Mouse (Mus musculus): ENCODE data around the gene Dcbld2. TPM values are rescaled to one million over a fixed set of nuclear protein-coding genes. Genes with fewer than 3 reads are reported as not detected.
A peak's percentile ranks its signal among the peaks of the same experiment; 100 is the strongest.

Dcbld2 gene
- polyA plus RNA-seq (2011; ENCODE audit: insufficient read length, low read depth, missing spikeins), result 71.2 and 87.2 TPM in 2 replicates

DNA sequence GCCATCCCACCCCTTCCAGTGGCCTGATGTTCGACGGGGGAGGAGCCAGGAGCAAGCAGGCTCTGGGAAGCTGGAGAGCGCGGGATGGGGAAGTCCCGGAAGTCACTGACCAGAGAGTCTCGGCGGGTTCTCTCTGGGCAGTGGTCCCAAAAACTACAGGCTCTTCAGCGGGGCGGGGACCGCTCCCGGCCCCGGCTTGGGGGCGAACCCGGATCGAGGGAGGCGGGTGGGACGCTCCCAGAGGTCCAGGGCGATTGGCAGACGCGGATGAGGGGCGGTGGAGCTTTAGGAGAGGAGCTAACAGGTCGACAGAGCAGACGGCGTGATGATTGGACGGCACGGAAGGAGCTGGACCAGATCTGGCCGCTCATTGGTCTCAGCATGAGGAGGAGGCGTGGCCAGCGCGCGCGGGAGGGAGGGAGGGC lies at the start of gene Dcbld2:
Gene Dcbld2, plus strand, starts transcription at position 382 of the 425 bp plus-strand sequence.
- peaks cover 8% of the 10 kb centered on the region; the same call in 1 of the 2 replicates for H3K4me1 ChIP-seq (ENCODE audit: control insufficient read depth, insufficient read depth, low read length)
- TF ChIP-seq POLR2A (IDR thresholded peaks at IDR 0.05; ENCODE audit: low read depth, low read length) (0 out of 2 replicates have a peak, but pooled peaks have one; percentile 47), CTCF (IDR thresholded peaks at IDR 0.05; ENCODE audit: borderline replicate concordance, insufficient read depth, low read length) (no peak)
- peak within 1 kb of the TSS; percentile 92 for H3K4me3 ChIP-seq (ENCODE audit: insufficient read depth, low read length)
- H3K27ac ChIP-seq (ENCODE audit: insufficient read depth, low read length), result peak within 1 kb of the TSS; percentile 12; the same call in 1 of the 2 replicates

DNA sequence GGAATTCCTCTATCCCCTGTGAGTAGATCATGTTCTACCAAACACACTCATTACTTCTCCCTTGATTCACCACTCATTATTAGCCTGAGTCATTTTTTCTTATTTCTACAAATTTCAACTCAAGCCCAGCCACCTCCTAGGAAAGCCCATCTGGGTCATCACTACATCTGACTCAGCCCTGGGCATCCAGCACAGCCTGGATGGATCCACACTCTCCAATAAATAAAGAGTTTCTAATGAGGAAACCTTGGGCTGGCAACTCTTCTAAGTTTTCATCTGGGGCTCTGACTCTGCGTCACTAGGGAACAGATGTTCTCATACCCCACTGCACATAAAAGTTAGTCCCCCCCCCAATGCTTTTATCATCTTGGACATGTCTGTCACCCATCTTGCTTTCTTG lies 31.1 kb upstream of the Dcbld2 start:
- Histone ChIP-seq H3K27ac (ENCODE audit: insufficient read depth, low read length) (peak overlapping the region; percentile 32; the same call in 1 of the 2 replicates), H3K4me3 (ENCODE audit: insufficient read depth, low read length) (no peak overlapping the region), H3K4me1 (ENCODE audit: control insufficient read depth, insufficient read depth, low read length) (no peaks in the 10 kb centered on the region)
- TF ChIP-seq CTCF (IDR thresholded peaks at IDR 0.05; ENCODE audit: borderline replicate concordance, insufficient read depth, low read length) (no peak), POLR2A (IDR thresholded peaks at IDR 0.05; ENCODE audit: low read depth, low read length) (no peak)

DNA sequence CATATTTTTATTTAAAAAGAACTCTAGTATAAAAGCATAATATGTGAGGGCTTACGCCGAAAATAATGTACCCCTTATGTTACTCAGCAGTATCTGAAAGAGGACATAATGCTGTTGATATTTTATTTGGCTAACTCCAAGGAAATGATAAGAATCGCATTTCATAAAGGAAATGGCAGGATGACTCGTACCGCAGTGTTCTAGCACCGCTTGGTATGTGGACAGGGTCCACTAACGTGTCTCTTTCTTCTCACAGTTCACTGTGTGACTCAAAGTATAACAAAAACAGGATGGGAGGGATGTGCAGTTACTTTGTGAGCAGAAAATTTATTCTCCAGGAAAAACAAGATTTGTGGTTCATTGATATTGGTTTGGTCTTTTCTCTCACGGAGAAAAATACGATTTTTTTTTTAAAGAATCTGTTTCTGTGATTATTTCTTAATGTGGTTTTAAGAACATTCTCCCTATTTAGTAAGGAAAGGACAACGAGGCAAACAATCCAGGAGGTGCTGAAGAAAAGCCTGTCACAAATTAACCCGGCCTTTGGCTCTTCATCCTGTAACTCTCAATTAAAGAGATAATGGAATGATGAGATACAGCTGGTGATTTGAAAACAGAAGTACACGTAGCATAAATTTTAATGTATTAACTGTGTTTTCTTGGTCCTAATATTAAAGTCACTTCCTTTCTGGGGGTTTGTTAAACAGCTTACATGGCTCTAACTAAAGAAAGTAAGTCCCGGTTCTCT lies 30.3 kb upstream of the Dcbld2 start:
- no peak overlapping the region for H3K4me3 ChIP-seq (ENCODE audit: insufficient read depth, low read length)
- TF ChIP-seq POLR2A (IDR thresholded peaks at IDR 0.05; ENCODE audit: low read depth, low read length) (no peak), CTCF (IDR thresholded peaks at IDR 0.05; ENCODE audit: borderline replicate concordance, insufficient read depth, low read length) (no peak)

DNA sequence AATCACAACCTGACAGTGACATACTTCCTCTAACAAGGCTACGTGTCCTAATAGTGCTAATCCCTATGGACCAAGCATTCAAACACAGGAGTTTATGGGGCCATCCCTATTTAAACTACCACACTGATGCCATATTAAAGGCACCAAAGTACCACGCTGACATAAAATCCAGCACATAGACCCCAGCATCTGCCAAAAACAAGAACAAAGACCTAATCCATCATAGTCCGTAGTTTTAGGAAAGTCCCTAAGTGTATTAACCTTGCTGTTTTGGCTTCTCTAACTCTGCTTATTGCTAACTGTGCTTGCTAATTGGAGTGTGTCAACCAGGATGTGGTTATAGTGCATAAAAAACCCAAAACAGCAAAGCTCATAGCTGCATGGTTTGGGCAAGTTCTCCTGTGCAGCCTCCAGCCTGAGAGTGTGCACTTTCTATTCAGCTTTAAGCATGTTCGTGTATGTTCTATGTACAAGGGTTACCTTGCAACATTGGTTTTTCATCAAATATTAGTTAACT lies 21.9 kb upstream of the Dcbld2 start:
- H3K4me1 ChIP-seq (ENCODE audit: control insufficient read depth, insufficient read depth, low read length), result peaks cover 4% of the 10 kb centered on the region; the same call in 1 of the 2 replicates
- TF ChIP-seq CTCF (IDR thresholded peaks at IDR 0.05; ENCODE audit: borderline replicate concordance, insufficient read depth, low read length) (no peak), POLR2A (IDR thresholded peaks at IDR 0.05; ENCODE audit: low read depth, low read length) (no peak)
- no peak overlapping the region for H3K4me3 ChIP-seq (ENCODE audit: insufficient read depth, low read length)
- H3K27ac ChIP-seq (ENCODE audit: insufficient read depth, low read length), result no peak overlapping the region

More for the DNA sequence above, 30.3 kb upstream of the Dcbld2 start:
- Histone ChIP-seq H3K4me1 (ENCODE audit: control insufficient read depth, insufficient read depth, low read length) (no peaks in the 10 kb centered on the region), H3K27ac (ENCODE audit: insufficient read depth, low read length) (no peak overlapping the region)

DNA sequence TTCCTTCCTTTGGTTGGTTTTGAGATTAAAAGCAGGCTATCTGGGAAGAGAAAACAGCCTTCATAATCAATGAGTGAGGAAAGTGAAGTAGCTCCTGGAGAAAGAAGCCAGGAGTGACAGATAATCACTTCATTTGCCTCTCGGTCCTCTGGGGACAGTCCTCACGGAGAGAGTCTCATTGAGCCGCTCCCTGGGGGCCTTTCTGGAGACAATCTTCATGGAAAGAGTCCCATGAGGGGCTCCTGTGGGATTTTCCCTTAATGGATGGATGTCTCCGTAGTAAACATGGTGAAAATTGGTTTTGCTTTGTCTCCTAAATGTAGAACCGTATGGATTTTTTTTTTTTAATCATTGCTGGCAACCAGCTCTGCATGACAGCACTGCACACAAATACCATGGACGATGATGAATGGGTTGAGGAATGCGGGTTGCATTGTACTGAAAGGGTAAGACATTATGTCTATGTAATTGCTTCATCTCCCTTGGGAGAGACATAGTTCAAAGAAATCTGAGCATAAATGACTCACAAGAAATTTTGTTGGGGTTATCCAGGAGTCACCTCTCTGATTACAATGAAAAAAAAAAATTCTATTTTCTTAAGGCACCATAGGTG lies 19.0 kb upstream of the Dcbld2 start:
- no peak for TF ChIP-seq POLR2A (IDR thresholded peaks at IDR 0.05; ENCODE audit: low read depth, low read length)
- TF ChIP-seq CTCF (IDR thresholded peaks at IDR 0.05; ENCODE audit: borderline replicate concordance, insufficient read depth, low read length), result no peak
- H3K4me3 ChIP-seq (ENCODE audit: insufficient read depth, low read length), result no peak overlapping the region; the same call in 1 of the 2 replicates

DNA sequence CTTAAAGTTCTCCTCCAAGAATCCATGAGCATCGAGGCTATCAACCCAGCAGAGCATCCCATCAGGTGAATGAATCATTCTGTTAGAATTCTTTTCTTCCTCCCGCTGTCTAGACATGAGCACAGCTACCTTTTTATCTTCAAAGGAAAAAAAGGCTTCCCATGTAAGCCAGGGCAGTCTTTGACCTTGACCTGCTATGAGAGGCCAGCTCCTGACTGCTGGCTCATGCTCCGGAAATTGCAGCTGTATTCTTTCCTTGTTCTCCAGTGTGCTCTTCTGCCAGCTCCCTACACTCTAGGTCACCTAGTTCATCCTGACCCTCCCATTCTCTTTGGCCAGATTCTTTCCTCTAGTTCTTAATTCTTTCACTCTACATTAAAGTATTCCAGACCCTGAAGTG lies 15.2 kb upstream of the Dcbld2 start:
- H3K4me1 ChIP-seq (ENCODE audit: control insufficient read depth, insufficient read depth, low read length), result peaks cover 4% of the 10 kb centered on the region; the same call in 1 of the 2 replicates
- H3K27ac ChIP-seq (ENCODE audit: insufficient read depth, low read length), result no peak overlapping the region
- TF ChIP-seq CTCF (IDR thresholded peaks at IDR 0.05; ENCODE audit: borderline replicate concordance, insufficient read depth, low read length), result no peak
- TF ChIP-seq POLR2A (IDR thresholded peaks at IDR 0.05; ENCODE audit: low read depth, low read length), result no peak
- H3K4me3 ChIP-seq (ENCODE audit: insufficient read depth, low read length), result no peak overlapping the region

More for the DNA sequence above, 19.0 kb upstream of the Dcbld2 start:
- H3K27ac ChIP-seq (ENCODE audit: insufficient read depth, low read length), result 0 out of 2 replicates have a peak overlapping the region, but pooled peaks have one; percentile 38
- H3K4me1 ChIP-seq (ENCODE audit: control insufficient read depth, insufficient read depth, low read length), result peaks cover 4% of the 10 kb centered on the region; the same call in 1 of the 2 replicates

DNA sequence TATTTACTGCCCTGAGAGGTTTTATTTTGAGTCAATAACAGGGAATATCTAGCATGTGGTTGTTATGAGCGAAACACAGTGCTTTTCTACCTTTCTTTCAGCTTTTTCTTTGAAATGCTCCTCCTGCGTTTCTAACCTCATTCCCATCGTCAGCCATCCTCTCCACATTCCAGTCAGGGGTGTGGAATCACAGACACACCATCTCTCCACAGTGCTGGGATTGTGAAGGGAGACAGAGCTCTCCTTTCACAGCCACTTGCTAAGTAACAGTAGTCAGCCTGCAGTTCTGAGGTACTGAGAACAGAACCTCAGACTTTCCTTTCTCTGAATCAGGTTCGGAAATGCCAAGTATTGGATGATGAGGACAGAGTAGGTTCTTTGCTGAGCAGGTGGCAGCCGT lies 14.1 kb upstream of the Dcbld2 start:
- Histone ChIP-seq H3K27ac (ENCODE audit: insufficient read depth, low read length) (no peak overlapping the region), H3K4me3 (ENCODE audit: insufficient read depth, low read length) (no peak overlapping the region), H3K4me1 (ENCODE audit: control insufficient read depth, insufficient read depth, low read length) (peaks cover under 1% of the 10 kb centered on the region; the same call in 1 of the 2 replicates)
- no peak for TF ChIP-seq POLR2A (IDR thresholded peaks at IDR 0.05; ENCODE audit: low read depth, low read length)
- no peak for TF ChIP-seq CTCF (IDR thresholded peaks at IDR 0.05; ENCODE audit: borderline replicate concordance, insufficient read depth, low read length)

DNA sequence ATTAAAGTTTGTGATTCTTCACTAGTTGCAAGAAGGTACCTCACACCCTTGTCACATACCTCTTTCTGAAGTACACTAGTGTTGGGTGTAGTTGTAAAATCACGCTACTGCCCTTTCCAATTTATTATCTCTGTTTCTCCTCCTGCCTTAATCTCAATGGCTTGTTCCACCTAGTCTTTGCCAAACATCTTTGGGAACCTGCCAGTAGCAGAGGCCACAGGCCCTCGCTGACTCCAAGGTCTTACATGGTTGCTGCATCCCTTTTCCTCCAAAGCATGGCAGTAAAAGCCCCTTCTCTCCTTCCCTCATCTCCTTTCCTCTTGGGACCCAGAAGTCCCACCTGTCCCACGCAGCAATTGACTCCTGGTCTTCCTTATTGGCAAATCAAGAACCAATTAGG lies 9.6 kb upstream of the Dcbld2 start:
- H3K4me1 ChIP-seq (ENCODE audit: control insufficient read depth, insufficient read depth, low read length), result no peaks in the 10 kb centered on the region; the same call in 1 of the 2 replicates
- TF ChIP-seq POLR2A (IDR thresholded peaks at IDR 0.05; ENCODE audit: low read depth, low read length) (no peak), CTCF (IDR thresholded peaks at IDR 0.05; ENCODE audit: borderline replicate concordance, insufficient read depth, low read length) (no peak)
- no peak overlapping the region for H3K27ac ChIP-seq (ENCODE audit: insufficient read depth, low read length)
- H3K4me3 ChIP-seq (ENCODE audit: insufficient read depth, low read length), result no peak overlapping the region

DNA sequence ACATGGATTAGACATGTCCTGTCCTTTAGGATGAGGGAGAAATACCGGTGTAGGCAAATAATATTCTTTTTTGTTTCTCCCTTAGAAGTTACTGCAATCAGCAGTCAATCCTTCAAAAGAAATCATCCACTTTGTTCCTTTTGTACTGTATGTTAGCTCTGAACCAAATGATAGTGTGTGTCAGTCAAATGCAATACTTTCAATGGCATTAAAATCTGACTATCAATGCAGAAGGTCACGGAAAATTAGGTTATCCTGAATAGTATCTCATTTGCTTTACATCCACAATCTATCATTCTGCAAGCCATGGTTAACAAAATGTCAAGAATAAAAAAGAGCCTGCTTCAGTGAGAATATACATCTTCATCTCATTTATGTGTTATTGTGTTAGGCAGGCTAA lies 7.2 kb upstream of the Dcbld2 start:
- no peak for TF ChIP-seq POLR2A (IDR thresholded peaks at IDR 0.05; ENCODE audit: low read depth, low read length)
- TF ChIP-seq CTCF (IDR thresholded peaks at IDR 0.05; ENCODE audit: borderline replicate concordance, insufficient read depth, low read length), result no peak
- peaks cover 8% of the 10 kb centered on the region; the same call in 1 of the 2 replicates for H3K4me1 ChIP-seq (ENCODE audit: control insufficient read depth, insufficient read depth, low read length)
- no peak overlapping the region for H3K27ac ChIP-seq (ENCODE audit: insufficient read depth, low read length)
- H3K4me3 ChIP-seq (ENCODE audit: insufficient read depth, low read length), result no peak overlapping the region

All from embryonic fibroblast, embryonic 13.5 days (primary cell).